Mouse (Mus musculus) testis, adult 2 months (tissue): ENCODE measurements around the gene Col11a2. TPM values are rescaled to one million over a fixed set of nuclear protein-coding genes. Genes with fewer than 3 reads are reported as not detected.
A peak's percentile ranks its signal among the peaks of the same experiment; 100 is the strongest.
"Not testable (repeated sequence)": the region's sequence is repeated elsewhere in the genome, so short reads cannot be mapped to it uniquely, and the experiment has no call there.

Source experiments
- H3K27ac ChIP-seq: fragments of 200-500 bp; 2 replicates; pipeline ENCODE4 v1.5.1; 2012; ENCODE audit warnings: low read depth, low read length; ENCODE audit not compliant: control insufficient read depth, insufficient read depth
- H3K27me3 ChIP-seq: fragments of 200-500 bp; 2 replicates; pipeline ENCODE4 v1.6.1; 2012; ENCODE audit warnings: mild to moderate bottlenecking, low read length, moderate library complexity; ENCODE audit not compliant: control insufficient read depth, insufficient read depth
- H3K36me3 ChIP-seq: fragments of 200-500 bp; 2 replicates; pipeline ENCODE4 v1.6.1; 2012; ENCODE audit warnings: mild to moderate bottlenecking, low read length; ENCODE audit not compliant: control insufficient read depth, insufficient read depth
- H3K4me1 ChIP-seq: fragments of 200-500 bp; 2 replicates; pipeline ENCODE4 v1.6.1; 2012; ENCODE audit warnings: low read length; ENCODE audit not compliant: control insufficient read depth, insufficient read depth
- H3K4me3 ChIP-seq: fragments of 200-500 bp; 2 replicates; pipeline ENCODE4 v1.5.1; 2012; ENCODE audit warnings: low read depth, mild to moderate bottlenecking, low read length, moderate library complexity, mixed read lengths; ENCODE audit not compliant: control insufficient read depth
- CTCF ChIP-seq: fragments of 200-500 bp; IDR thresholded peaks from 2 replicates; pipeline ENCODE4 v1.5.1; 2012; ENCODE audit warnings: low read depth, mild to moderate bottlenecking, inconsistent platforms, low read length, moderate library complexity; ENCODE audit not compliant: control insufficient read depth, insufficient read depth, insufficient replicate concordance
- POLR2A ChIP-seq: fragments of 200-500 bp; IDR thresholded peaks from 2 replicates; pipeline ENCODE4 v1.6.1; 2012; ENCODE audit warnings: low read depth, mild to moderate bottlenecking, inconsistent platforms, low read length, moderate library complexity; ENCODE audit not compliant: control insufficient read depth
- polyA plus RNA-seq: library from polyadenylated mRNA; depleted of rRNA; stranded (reverse); fragments of >200 nt; gene quantifications from 2 replicates; pipeline ENCODE4 v1.2.3, GENCODE M21; 2012

Col11a2 gene
- polyA plus RNA-seq, 1 experiment = 2.8 TPM

DNA sequence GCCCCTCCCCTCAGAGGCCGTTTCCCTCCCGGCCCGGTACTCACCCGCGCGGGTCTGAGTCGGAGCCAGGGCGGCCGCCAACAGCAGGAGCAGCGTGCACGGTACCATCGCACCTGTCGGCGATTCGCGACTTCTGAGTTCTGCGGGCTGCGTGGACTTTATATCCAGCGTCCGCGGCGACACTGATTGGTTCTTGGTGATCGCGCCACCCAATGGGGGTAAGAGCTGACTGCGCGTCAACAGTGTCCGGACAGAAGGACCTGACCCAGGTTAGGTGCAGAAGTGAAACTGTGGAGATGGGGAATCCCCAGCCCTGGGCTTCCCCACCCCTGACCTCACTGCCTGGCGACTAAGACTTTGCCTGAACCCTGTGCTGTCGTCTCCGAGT lies 39.1 kb upstream of the Col11a2 start, which contains the start of gene H2-K1:
Gene H2-K1 (minus strand): TSS at position 198 of the 388 bp plus-strand sequence.
- peaks cover 9% of the 10 kb centered on the region for H3K4me1 ChIP-seq
- H3K27me3 ChIP-seq = no peaks in the 10 kb centered on the region
- 0 out of 2 replicates have a peak within 1 kb of the TSS, but pooled peaks have one; percentile 25 for H3K27ac ChIP-seq
- H3K36me3 ChIP-seq = no peaks in the 10 kb centered on the region
- H3K4me3 ChIP-seq = peak within 1 kb of the TSS; percentile 85
- TF ChIP-seq POLR2A (peak; percentile 93), CTCF (no peak)

DNA sequence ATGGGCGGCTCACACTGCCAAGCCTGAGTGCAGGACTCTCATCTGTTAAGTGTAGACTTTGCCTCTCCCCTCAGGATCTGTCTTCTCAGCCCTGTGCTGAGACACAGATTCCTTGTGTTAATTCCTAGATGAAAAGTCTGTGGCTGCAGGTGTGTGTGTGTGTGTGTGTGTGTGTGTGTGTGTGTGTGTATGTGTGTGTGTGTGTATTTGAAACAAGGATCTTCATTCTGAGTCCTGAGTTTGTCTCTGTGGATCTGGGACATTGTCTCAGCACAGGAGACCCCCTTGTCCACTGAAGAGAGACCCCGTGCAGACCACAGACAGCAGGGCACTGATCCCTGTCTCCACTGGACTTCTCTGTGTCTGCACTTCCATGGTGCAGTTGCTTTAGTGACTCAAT lies 38.4 kb upstream of the Col11a2 start:
- not testable (repeated sequence) for H3K27ac ChIP-seq, H3K4me3 ChIP-seq, H3K27me3 ChIP-seq, H3K4me1 ChIP-seq, H3K36me3 ChIP-seq

DNA sequence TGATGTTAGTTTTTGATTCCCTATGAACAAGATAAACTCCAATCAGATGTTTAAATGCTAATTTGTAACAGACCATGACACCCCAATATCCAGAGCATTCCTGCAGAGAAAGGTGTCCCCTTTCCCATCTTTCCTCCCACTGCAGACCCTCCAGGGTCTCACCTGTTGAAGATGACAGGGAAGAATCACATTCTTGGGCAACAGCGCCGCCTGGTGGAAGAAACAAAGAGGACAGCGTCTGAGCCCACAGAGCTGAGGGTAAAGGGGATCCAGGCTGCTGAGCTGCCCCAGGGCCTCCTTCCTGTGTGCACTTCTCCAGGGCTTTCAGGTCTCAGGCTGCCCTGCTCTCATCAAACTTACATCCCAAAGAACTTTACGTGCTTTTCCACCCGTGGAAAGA lies 35.8 kb upstream of the Col11a2 start:
- no peak overlapping the region for H3K4me3 ChIP-seq
- TF ChIP-seq POLR2A (no peak), CTCF (peak; percentile 79; the same call in 1 of the 2 replicates)

DNA sequence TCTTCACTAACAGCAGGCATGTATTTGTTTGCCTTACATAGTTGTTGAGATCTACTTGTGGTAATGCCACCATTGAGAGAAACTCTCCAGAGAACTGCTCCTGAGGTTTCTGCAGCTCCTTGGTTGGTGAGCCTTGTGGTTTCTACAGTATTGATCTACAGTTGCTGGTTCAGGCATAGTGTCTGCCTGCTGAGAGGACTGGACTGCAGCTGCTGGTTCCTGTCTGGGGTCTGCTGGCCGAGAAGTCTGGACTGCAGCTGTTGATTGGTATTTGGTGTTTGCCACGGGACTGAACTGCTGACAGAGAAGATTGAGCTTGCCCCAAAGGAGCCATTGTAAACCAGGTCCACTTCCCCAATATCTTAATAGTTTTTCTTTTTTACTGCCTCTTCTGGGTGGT lies 32.7 kb upstream of the Col11a2 start:
- Histone ChIP-seq H3K27ac (no peak overlapping the region), H3K36me3 (no peaks in the 10 kb centered on the region), H3K27me3 (no peaks in the 10 kb centered on the region), H3K4me3 (no peak overlapping the region), H3K4me1 (no peaks in the 10 kb centered on the region)
- TF ChIP-seq POLR2A (no peak), CTCF (no peak)

More for the DNA sequence above, 35.8 kb upstream of the Col11a2 start:
- Histone ChIP-seq H3K27ac (no peak overlapping the region), H3K4me1 (peaks cover 9% of the 10 kb centered on the region), H3K36me3 (no peaks in the 10 kb centered on the region), H3K27me3 (no peaks in the 10 kb centered on the region)

DNA sequence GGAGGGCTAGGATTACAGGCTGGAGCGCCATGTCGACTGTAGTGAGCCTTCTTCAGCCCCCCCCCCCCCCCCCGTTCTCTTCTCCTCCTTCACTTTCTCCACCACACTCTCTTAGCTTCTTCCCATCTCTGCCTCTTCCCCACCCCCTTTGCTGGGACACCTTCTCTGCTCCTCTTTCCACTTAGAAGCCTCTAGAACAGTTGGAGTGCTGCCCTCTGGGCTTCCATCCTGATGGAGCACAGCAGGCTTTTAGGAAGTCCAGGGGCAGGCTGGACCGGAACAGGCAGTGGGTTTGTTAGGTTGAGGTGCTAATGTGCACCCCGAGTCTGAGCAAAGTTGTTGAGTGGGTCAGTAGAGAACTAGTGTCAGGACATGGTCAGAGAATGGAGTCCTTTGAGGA lies 29.1 kb upstream of the Col11a2 start:
- Histone ChIP-seq H3K4me1 (no peaks in the 10 kb centered on the region), H3K27ac (no peak overlapping the region), H3K36me3 (no peaks in the 10 kb centered on the region), H3K27me3 (no peaks in the 10 kb centered on the region), H3K4me3 (no peak overlapping the region)
- TF ChIP-seq POLR2A = no peak
- TF ChIP-seq CTCF = no peak

DNA sequence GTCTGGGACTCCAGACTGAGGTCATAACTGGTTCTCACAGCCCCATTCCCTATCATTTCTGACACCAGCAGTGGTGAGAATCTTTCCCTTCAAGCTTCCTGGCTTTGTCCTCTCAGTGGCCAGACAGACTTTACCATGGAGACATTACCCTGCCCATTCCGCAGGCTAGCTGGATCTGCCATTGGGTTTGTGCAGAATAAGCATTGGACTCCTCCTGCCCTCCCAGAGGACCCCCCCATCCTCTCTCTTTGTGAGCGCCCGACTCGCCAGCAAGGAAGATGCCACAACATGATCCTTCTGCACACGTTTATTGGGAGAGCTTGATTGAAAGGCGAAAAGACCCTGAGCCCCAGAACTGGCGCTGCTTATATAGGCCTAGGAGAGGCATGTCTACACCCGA lies 25.8 kb upstream of the Col11a2 start:
- no peaks in the 10 kb centered on the region for H3K27me3 ChIP-seq
- H3K4me1 ChIP-seq = no peaks in the 10 kb centered on the region
- no peak overlapping the region for H3K4me3 ChIP-seq
- no peak overlapping the region for H3K27ac ChIP-seq
- H3K36me3 ChIP-seq = no peaks in the 10 kb centered on the region
- no peak for TF ChIP-seq POLR2A

DNA sequence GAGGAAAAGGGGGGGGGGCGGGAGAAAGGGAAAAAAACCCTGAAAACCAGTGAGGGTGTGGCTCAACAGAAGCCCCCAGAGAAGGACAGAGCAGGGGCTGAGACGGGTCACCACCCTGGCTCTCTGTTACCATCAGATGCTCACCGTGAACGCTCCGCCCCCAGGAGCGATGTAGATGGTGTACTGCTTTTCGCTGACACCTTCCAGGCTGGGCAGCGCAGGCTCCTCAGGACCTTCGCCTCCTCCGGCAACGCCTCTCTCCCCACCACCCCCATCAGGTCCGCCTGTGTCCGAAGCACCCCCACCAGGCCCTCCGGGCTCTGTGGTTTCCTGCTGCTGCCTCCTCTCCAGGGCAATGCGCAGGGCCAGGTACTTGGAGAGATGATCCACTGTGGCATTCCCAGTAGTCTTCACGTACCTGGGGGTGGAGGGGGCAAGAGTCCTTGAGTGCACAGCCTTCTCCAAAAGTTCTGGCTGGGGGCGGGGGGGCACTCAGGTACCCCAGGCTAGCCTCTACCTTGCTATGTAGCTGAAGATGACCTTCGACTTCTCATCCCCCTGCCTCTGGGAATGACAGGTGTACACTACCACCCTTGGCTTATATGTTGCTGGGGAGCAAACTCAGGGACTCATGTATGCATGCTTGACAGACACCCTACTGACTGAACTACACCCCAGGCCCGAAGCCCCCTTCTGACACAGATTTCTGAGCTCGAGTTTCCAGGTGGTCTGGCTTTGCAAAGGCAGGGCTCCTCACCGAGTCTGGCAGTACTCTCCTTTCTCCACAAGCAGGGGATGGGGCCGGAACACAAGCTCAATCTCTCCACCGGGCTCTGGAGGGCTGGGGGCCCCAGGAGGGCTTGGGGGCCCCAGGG lies 17.5 kb upstream of the Col11a2 start:
- H3K4me1 ChIP-seq = peaks cover 28% of the 10 kb centered on the region
- no peaks in the 10 kb centered on the region for H3K27me3 ChIP-seq
- H3K27ac ChIP-seq = 0 out of 2 replicates have a peak overlapping the region, but pooled peaks have one; percentile 44
- peak overlapping the region; percentile 76 for H3K4me3 ChIP-seq
- peaks cover 2% of the 10 kb centered on the region; the same call in 1 of the 2 replicates for H3K36me3 ChIP-seq
- no peak for TF ChIP-seq CTCF
- no peak for TF ChIP-seq POLR2A

DNA sequence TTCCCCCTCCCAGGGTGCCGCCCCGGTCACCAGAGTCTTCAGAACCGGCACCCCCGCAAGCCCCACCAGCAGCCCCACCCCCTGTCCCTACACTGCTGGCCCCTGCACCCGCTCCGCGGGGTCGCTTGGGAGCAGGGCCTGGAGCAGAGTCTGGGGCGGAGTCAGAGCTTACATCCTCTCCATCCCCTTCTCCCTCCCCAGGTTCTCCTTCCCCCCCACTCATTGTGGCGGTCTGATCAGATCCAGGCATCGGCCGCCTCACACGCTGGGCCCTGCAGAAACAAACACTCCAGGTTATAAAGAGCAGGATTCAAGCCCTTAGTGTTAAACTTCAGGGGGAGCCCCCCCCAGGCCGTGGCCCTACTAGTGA lies 16.8 kb upstream of the Col11a2 start:
- Histone ChIP-seq H3K4me3 (peak overlapping the region; percentile 85), H3K27me3 (no peaks in the 10 kb centered on the region), H3K4me1 (peaks cover 34% of the 10 kb centered on the region), H3K36me3 (peaks cover 2% of the 10 kb centered on the region; the same call in 1 of the 2 replicates), H3K27ac (no peak overlapping the region)
- TF ChIP-seq POLR2A = no peak
- TF ChIP-seq CTCF = no peak
